Mouse (Mus musculus): ENCODE data around the gene Il11ra1. TPM values are rescaled to one million over a fixed set of nuclear protein-coding genes. Genes with fewer than 3 reads are reported as not detected.
A peak's percentile ranks its signal among the peaks of the same experiment; 100 is the strongest.
"Not testable (repeated sequence)": the region's sequence is repeated elsewhere in the genome, so short reads cannot be mapped to it uniquely, and the experiment has no call there.

Gene Il11ra1
- total RNA-seq, 2 experiments from 2014 or later = 61.0 to 68.2 TPM

GRCm38 (mm10) chr4:41679291-41679690 is 20.5 kb upstream of the Il11ra1 start:
- DNase-seq = no peak

- DNase-seq = no peak
Measured at GRCm38 (mm10) chr4:41681176-41681575, 18.6 kb upstream of the Il11ra1 start.

- no peak for DNase-seq
Measured at GRCm38 (mm10) chr4:41681947-41682346, 17.8 kb upstream of the Il11ra1 start.

- DNase-seq = no peak
Measured at GRCm38 (mm10) chr4:41682789-41683188, 17.0 kb upstream of the Il11ra1 start.

GRCm38 (mm10) chr4:41683303-41683702 is 16.5 kb upstream of the Il11ra1 start:
- DNase-seq = not testable (repeated sequence)

- DNase-seq = not testable (repeated sequence)
Measured at GRCm38 (mm10) chr4:41684131-41684930, 15.5 kb upstream of the Il11ra1 start.

GRCm38 (mm10) chr4:41684931-41685453 is 14.8 kb upstream of the Il11ra1 start:
- DNase-seq = not testable (repeated sequence)

- not testable (repeated sequence) for DNase-seq
Measured at GRCm38 (mm10) chr4:41685882-41686492, 13.8 kb upstream of the Il11ra1 start.

- not testable (repeated sequence) for DNase-seq
Measured at GRCm38 (mm10) chr4:41688562-41688961, 11.2 kb upstream of the Il11ra1 start.

- not testable (repeated sequence) for DNase-seq
Measured at GRCm38 (mm10) chr4:41690014-41690413, 9.8 kb upstream of the Il11ra1 start.

GRCm38 (mm10) chr4:41693511-41693910 is 6.3 kb upstream of the Il11ra1 start:
- DNase-seq = not testable (repeated sequence)

GRCm38 (mm10) chr4:41695800-41696199 is 4.0 kb upstream of the Il11ra1 start:
- not testable (repeated sequence) for DNase-seq

GRCm38 (mm10) chr4:41696452-41696851 is 3.3 kb upstream of the Il11ra1 start:
- DNase-seq = not testable (repeated sequence)

- peak; percentile 90 for DNase-seq
Measured at GRCm38 (mm10) chr4:41696930-41697841, 2.6 kb upstream of the Il11ra1 start, which contains the start of gene Cntfr. Cntfr (minus strand) TSS chr4:41697089.

- peak; percentile 63 for DNase-seq
Measured at GRCm38 (mm10) chr4:41698421-41699016, 1.3 kb upstream of the Il11ra1 start.

- not testable (repeated sequence) for DNase-seq
Measured at GRCm38 (mm10) chr4:41700224-41700623, 435 bp downstream of the Il11ra1 start.

- DNase-seq = not testable (repeated sequence)
Measured at GRCm38 (mm10) chr4:41702226-41702625, 2.4 kb downstream of the Il11ra1 start.

GRCm38 (mm10) chr4:41704651-41705050 is 4.9 kb downstream of the Il11ra1 start:
- no peak for DNase-seq

GRCm38 (mm10) chr4:41705922-41706754 is 6.3 kb downstream of the Il11ra1 start:
- no peak for DNase-seq

GRCm38 (mm10) chr4:41707011-41707535 is 7.3 kb downstream of the Il11ra1 start:
- peak; percentile 76 for DNase-seq
